Mouse (Mus musculus): ENCODE results near the gene Nae1. TPM values are rescaled to one million over a fixed set of nuclear protein-coding genes. Genes with fewer than 3 reads are reported as not detected.

Gene Nae1
- total RNA-seq, 2 experiments from 2014 or later: 32.9 to 36.4 TPM

DNA sequence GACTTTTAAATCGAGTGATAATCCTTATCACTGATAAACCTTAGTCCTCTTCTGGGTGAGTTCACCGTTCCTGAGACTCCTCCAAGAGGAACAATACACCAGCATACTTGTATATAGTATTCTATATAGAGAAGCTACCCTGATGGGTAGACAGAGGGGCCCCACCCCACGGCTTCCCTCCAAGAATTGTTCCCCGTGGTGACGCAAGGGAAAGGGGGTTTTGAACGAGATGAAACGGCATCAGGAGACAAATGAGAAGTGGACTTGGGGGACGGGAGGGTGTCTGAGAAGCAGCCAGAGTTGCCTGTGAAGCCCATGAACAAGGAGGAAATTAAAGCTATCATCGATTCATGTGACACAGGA, 323 bp upstream of the Nae1 start:
- no peak for DNase-seq
- intact Hi-C loops (cut with DNase I): loop anchor here (1.0 to 5.0 kb wide), 2 partner anchors 36 to 192 kb away; no protein-coding TSS in a partner anchor

DNA sequence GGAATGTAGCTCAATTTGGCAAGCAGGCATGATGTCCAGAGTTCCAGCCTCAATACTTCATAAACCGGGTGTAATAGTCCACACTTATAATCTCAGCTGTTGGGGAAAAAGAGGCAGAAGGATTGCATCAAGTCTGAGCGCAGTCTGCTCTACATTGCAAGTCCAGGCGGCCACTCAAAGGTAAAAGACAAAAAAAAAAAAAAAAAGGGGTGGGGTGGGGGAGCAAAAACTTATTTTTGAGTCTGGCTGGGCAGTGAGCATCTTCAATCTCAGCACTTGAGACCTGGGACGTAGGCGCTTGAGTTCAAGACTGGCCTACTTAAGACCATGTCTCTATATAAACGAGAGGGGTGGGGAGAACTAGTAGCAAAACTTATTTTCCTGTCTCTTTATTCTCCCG, 886 bp downstream of the Nae1 start:
- intact Hi-C loops (cut with DNase I): loop anchor here (5.0 kb wide), 1 partner anchor 191 kb away; no protein-coding TSS in a partner anchor
- no peak for DNase-seq

GRCm38 (mm10) chr8:104529671-104530070, 4.8 kb downstream of the Nae1 start:
- DNase-seq: no peak
- intact Hi-C loops (cut with DNase I): loop anchor here (5.0 kb wide), 1 partner anchor 187 kb away; no protein-coding TSS in a partner anchor

GRCm38 (mm10) chr8:104517872-104518271, 16.6 kb downstream of the Nae1 start:
- intact Hi-C loops (cut with DNase I): no loop called here
- no peak for DNase-seq

DNA sequence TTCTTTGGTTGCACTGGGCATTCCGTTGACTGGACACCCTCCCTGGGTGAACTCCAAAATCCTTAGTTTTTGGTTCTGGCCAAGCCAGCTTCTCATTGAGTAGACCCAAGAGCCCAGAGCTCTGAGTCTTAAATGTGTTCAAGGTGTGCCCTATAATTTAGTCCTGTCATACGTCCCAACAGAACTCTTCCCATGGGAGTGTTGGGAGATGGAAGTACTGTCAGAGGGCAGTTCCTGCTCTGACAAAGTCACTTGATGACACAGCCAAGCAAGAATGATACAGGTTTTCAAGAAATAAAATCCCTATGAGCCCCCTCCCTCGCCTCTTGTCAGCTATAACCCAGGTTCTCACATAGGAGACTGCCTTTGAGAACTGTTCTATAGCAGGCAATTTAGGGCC, 24.3 kb downstream of the Nae1 start:
- DNase-seq: no peak
- intact Hi-C loops (cut with DNase I): loop anchor here (5.0 kb wide), 1 partner anchor 168 kb away; no protein-coding TSS in a partner anchor

GRCm38 (mm10) chr8:104509061-104510006, 25.1 kb downstream of the Nae1 start, which contains the start of gene Terb1:
Terb1 (minus strand) TSS chr8:104509910.
- intact Hi-C loops (cut with DNase I): loop anchor here (5.0 kb wide), 1 partner anchor 167 kb away; no protein-coding TSS in a partner anchor
- peak; percentile 29 to 31 for DNase-seq

- no peak for DNase-seq
- intact Hi-C loops (cut with DNase I): no loop called here
Observed at GRCm38 (mm10) chr8:104479091-104479490, 55.3 kb downstream of the Nae1 start.

- intact Hi-C loops (cut with DNase I): no loop called here
- DNase-seq: no peak
Observed at GRCm38 (mm10) chr8:104472465-104472864, 62.0 kb downstream of the Nae1 start.

GRCm38 (mm10) chr8:104467463-104467862, 67.0 kb downstream of the Nae1 start:
- no peak for DNase-seq
- intact Hi-C loops (cut with DNase I): no loop called here

Other genes starting within 250 kb of the Nae1 start
- gene Cmtm2a, start 241.5 kb downstream of the Nae1 start, total RNA-seq (2021): not detected
- not detected for gene Gm45711, start 224.6 kb downstream of the Nae1 start, total RNA-seq (2021)
- not detected for gene Cmtm1, start 224.5 kb downstream of the Nae1 start, total RNA-seq (2021)
- not detected for gene Gm11020, start 213.1 kb downstream of the Nae1 start, total RNA-seq (2021)
- gene Cmtm2b, start 212.4 kb downstream of the Nae1 start, total RNA-seq (2021): not detected
- gene Cmtm3, start 195.2 kb downstream of the Nae1 start, total RNA-seq (2021): 10 to 100 TPM; 45.9 to 52.0 TPM
- 10 to 100 TPM; 16.4 to 16.8 TPM for gene Cmtm4, start 138.8 kb downstream of the Nae1 start, total RNA-seq (2021)
- 100 to 1,000 TPM in 1 of 2 experiments, 10 to 100 TPM in 1; 86.4 to 125 TPM for gene Dync1li2, start 91.6 kb downstream of the Nae1 start, total RNA-seq (2021)
- gene Terb1, start 24.7 kb downstream of the Nae1 start, total RNA-seq (2021): not detected
- gene Car7, start 52 bp upstream of the Nae1 start, total RNA-seq (2021): 1 to 10 TPM; 3.9 to 4.2 TPM
- gene Pdp2, start 56.8 kb upstream of the Nae1 start, total RNA-seq (2021): 10 to 100 TPM in 1 of 2 experiments, 1 to 10 TPM in 1; 7.2 to 10.6 TPM
- gene Cdh16, start 89.8 kb upstream of the Nae1 start, total RNA-seq (2021): 1 to 10 TPM; 3.2 to 3.6 TPM
- 100 to 1,000 TPM; 221 to 337 TPM for gene Rrad, start 96.7 kb upstream of the Nae1 start, total RNA-seq (2021)
- 10 to 100 TPM; 65.1 to 71.7 TPM for gene Ciao2b, start 107.3 kb upstream of the Nae1 start, total RNA-seq (2021)
- gene Ces2a, start 199.4 kb upstream of the Nae1 start, total RNA-seq (2021): not detected